Mouse (Mus musculus): ENCODE data around the gene Dlx5.

DNA sequence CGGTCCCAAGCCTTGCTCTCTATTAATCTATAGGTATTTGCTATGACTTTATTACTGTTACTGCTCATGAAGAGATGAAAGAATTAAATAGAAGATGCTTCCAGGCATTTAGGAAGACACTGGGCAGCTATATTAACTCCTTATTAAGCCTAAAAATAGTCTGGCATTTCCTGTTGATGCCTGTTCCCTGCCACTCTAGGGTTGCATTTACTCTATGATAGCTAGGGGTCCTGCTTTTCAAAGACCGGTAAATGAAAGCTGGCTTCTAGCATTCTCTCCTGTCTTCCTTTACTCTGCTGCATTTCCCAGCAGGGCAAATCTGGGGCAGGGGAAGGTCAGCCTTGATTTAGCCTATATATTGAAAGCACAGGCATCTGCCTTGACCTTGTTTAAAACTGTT is 24.1 kb downstream of the Dlx5 start:
- no peak for TF ChIP-seq TAL1 (IDR thresholded peaks at IDR 0.05; ENCODE audit: low read length)
- TF ChIP-seq SMC3 (IDR thresholded peaks at IDR 0.05; ENCODE audit: low read depth, low read length) = no peak
- no peak for TF ChIP-seq CTCF (IDR thresholded peaks at IDR 0.05 in 2 of 3, conservative IDR thresholded peaks at IDR 0.05 in 1 of 3; ENCODE audit: control insufficient read depth in 1 of 3, insufficient read depth in 1 of 3, low read depth in 2 of 3, low read length in 3 of 3, poor library complexity in 1 of 3, severe bottlenecking in 1 of 3)
- TF ChIP-seq POLR2A (IDR thresholded peaks at IDR 0.05; ENCODE audit: control insufficient read depth in 1 of 2, insufficient read depth in 1 of 2, low read depth in 1 of 2, low read length in 2 of 2, poor library complexity in 1 of 2) = no peak
- no peak for TF ChIP-seq GATA1 (IDR thresholded peaks at IDR 0.05; ENCODE audit: low read depth, low read length)
- no peak for TF ChIP-seq MAX (IDR thresholded peaks at IDR 0.05; ENCODE audit: low read length)
- no peak for TF ChIP-seq JUND (IDR thresholded peaks at IDR 0.05; ENCODE audit: low read depth, low read length)
- TF ChIP-seq E2F4 (IDR thresholded peaks at IDR 0.05; ENCODE audit: borderline replicate concordance, low read depth, low read length) = no peak
- no peak for TF ChIP-seq HCFC1 (IDR thresholded peaks at IDR 0.05; ENCODE audit: low read depth, low read length)
- TF ChIP-seq POLR2AphosphoS5 (IDR thresholded peaks at IDR 0.05; ENCODE audit: borderline replicate concordance, low read depth, low read length) = no peak
- no peak for TF ChIP-seq UBTF (IDR thresholded peaks at IDR 0.05; ENCODE audit: borderline replicate concordance, insufficient read depth, low read depth, low read length)

All from MEL (cell line).